Mouse (Mus musculus) frontal cortex, adult (tissue): ENCODE results near the gene Cd99l2.

Experiments used
- ATAC-seq: cut with Nextera tagmentation; 2 replicates; pipeline ENCODE4 v1.9.2; 2017; ENCODE audit warnings: mild to moderate bottlenecking, moderate library complexity, mixed read lengths; ENCODE audit not compliant: low TSS enrichment

Cd99l2 gene

GRCm38 (mm10) chrX:71468639-71469295, 23.9 kb downstream of the Cd99l2 start:
- no peak for ATAC-seq

DNA sequence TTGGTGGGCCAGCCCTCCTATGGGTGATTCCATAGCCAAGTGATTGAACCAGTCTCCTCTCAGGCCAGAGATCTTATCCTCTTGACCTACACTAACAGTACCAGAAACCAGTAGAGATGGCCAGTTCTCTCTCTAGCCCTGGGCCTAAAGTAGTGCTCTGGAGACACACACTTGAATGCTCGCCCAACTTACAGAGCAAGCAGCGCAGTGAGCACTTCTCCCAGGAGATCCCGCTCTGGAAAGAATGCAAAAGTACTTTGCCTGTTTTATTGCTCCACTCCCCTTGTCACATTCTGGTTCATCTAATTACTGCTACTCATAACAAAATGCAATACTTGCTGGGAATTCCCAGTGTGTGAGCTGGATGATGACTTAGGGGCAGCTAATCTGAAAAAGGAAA, 25.2 kb downstream of the Cd99l2 start:
- ATAC-seq = no peak

GRCm38 (mm10) chrX:71465417-71465816, 27.2 kb downstream of the Cd99l2 start:
- no peak for ATAC-seq

DNA sequence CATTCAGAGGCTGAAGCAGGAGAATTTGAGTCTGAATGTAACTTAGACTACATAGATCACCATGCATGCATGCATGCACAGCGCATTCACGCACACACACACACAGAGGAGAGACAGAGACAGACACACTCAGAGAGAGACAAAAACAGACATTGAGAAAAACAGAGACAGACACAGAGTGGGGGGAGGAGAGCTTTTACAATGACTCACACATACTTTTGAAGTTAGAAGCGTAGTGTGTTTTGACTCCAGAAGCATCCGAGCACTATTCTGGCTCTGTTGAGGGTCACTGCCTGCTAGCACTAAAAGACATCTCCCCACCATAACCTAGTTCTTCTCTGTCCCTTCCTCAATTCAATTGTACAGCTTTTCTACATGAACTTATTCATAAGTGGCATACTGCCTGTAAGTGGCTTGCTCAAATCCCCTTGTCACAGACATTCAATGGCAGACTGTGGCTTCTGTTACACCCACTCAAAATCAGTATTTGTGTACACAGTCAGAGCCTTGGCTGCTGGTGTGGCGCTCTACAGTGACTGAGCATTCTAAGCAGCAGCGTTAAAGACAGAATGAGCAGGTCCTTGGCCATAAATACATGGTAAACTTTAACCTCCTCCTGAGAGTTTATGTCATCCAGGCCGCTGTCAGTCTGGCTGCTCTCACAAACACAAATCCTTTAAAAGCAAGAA, 28.4 kb downstream of the Cd99l2 start:
- ATAC-seq = peak; percentile 69

GRCm38 (mm10) chrX:71456078-71456737, 36.4 kb downstream of the Cd99l2 start:
- no peak for ATAC-seq

- no peak for ATAC-seq
Measured at GRCm38 (mm10) chrX:71442916-71443315, 49.7 kb downstream of the Cd99l2 start.

DNA sequence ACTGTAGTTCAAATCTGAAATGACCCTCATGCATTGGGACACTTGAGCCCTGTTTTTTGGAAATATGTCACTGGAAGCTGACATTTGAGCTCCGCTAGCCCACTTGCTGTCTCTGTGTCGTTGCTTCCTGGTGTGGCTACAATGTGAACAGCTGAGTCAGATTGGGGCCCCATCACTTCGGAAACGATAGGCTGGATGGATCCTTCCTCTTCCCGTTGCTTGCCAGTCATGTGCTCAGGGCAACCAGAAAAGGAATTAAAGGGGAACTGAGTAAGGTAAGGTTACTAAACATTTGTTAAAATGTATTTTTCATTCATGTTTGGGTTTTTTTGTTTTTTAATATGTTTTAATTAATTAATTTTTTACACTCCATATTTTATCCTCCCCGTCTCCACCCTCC, 53.2 kb downstream of the Cd99l2 start:
- ATAC-seq = no peak

DNA sequence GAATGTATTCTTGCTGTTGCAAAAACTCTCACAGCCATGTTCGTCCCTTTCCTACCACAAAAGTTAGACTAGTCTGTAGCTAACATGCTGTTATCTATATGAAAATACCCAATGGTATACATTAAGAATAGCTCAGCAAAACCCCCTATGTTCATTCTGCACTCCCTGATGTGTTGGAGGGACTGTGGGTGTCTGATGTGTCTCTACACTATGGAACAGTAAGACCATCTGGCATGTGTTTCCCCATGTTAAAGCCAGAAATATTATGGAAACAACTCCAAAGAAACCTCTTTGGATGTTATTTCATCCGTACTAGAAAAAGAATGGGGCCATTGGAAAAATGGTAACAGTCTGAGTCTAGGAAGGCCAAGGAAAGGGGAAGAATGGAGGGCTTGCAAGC, 57.1 kb downstream of the Cd99l2 start:
- peak; percentile 93 for ATAC-seq

GRCm38 (mm10) chrX:71434860-71435259, 57.8 kb downstream of the Cd99l2 start:
- ATAC-seq = no peak

GRCm38 (mm10) chrX:71434448-71434847, 58.2 kb downstream of the Cd99l2 start:
- no peak for ATAC-seq

DNA sequence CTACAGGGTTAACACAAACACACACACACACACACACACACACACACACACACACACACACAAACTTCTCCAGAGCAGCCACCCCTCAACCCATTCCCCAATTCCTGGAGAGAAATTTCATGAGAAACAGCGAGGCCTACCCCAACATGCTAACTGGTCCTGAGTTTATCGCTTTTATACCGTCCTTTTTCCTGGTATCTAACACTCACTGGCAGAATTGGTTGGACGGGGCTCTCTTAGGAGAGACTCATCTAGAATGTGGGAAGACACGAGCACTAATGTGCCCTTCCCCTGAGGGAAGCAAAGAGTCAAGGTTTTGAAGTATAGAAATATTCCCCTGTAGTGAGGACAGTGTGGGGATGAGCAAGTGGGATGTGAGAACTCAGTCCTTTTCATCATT, 61.7 kb downstream of the Cd99l2 start:
- ATAC-seq = no peak

- no peak for ATAC-seq
Measured at GRCm38 (mm10) chrX:71427491-71427890, 65.2 kb downstream of the Cd99l2 start.

DNA sequence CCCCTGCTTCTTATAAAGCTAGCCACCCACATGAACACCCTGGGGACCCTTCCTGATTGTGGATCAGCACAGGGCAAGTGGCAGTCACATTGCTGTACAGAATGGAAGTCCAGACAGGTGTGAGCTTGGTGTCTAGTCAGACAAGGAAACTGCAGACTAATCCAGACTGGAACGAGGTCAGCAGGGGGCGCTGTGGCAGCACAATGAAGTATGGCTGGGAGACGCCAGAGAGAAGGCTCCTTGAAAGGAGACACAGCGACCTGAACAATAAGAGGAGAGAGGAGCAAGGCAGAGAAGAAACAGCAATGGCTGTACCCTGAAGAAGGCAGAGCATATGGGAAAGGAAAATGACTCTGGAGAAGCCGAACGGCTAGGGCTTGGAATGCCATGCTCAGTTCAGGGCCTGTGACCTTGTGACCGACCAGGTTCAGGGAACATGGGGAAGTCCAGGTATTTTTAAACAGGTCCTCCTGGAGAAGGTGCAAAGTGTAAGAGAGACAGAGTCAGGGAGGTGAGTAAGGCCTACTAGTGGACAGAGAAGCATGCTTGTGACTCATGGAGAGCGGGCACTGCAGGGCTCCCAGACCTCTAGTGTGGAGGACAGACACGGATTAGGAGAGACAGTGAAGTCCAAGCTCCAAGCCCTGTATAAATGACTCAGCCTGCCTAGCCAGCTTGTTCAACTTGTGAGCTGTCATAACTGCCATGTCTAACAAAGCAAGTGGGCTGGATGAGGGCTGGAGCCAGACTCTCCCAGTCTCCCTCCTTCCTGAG, 66.7 kb downstream of the Cd99l2 start:
- ATAC-seq = peak; percentile 92

GRCm38 (mm10) chrX:71424852-71425251, 67.8 kb downstream of the Cd99l2 start:
- ATAC-seq = no peak

DNA sequence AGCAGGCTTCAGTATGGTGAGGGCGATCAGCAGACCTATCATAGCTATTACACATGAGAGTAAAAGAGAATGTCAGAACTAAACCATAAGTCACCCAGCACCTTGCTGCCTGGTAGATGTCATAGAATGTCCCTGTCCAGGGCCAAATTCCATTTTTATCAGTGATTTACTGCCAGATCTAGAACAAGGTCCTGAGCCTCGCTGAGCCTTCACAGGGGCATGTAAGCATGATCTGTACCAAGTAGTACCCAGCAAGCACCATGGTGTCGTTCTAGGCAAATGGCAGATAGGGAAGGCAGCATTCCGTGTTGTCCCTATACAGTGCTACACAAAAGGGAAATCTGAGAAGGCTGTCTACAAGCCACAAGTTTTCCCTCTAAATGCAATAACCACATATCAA, 79.0 kb downstream of the Cd99l2 start:
- ATAC-seq = no peak

- no peak for ATAC-seq
Measured at GRCm38 (mm10) chrX:71412776-71413175, 79.9 kb downstream of the Cd99l2 start.

- peak; percentile 85 for ATAC-seq
Measured at GRCm38 (mm10) chrX:71408386-71408785, 84.3 kb downstream of the Cd99l2 start.

DNA sequence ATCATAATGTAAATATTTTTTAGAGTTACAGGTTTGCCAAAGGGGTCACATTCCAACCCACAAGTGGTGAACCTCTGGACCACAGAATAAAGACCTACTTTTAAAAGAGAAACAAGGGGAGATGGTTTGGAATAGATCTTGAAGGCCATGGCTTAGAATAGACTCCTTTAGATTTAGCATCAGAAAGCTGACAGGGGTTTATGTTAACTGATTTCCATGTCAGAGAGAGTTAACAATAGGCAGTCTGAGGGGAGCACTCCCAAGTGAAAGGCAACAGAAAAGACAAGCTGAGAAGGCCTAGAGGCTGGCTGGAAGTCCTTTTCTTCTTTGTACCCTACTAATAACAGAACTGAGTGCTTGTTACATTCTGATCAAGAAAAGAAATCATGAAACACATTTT, 86.4 kb downstream of the Cd99l2 start:
- no peak for ATAC-seq

- ATAC-seq = no peak
Measured at GRCm38 (mm10) chrX:71396326-71396725, 96.3 kb downstream of the Cd99l2 start.

DNA sequence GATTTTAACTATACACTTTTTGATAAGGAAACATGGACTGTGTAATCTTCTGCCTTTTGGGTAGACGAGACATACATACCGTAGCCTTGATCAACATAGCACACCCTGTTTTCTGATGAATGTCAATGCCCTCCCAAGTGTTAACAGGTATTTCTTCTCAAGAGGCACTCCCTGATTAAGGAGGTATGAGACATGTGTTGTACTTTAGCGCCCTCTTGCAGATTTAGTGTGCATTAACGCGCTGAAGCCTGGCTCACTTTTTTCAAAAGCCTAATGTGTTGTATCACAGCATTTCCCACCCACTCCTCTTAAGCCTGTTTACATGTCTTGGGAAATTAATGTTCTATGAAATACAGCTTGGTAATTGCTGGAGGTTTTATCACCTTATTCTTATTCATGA, 111.1 kb downstream of the Cd99l2 start:
- peak; percentile 72 for ATAC-seq

DNA sequence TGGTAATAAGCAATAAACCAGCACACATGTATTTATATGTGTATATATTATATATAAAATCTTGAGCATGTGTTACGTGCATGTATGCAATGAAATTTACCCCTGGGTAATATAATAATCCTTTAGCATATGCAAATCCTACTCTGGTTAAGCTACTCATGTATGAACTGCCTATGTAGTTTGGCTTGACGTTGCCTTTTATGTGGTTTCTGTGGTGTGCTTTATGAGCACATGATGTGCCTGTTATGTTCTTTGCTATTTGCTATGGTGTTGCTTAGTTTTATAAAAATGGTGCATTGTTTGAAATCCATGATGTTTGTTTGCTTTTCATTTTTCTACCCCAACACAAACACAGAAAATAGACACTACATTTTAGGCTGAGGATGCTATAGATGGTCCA, 114.2 kb downstream of the Cd99l2 start:
- ATAC-seq = no peak

GRCm38 (mm10) chrX:71376781-71377180, 115.9 kb downstream of the Cd99l2 start:
- ATAC-seq = peak; percentile 73
